Mouse (Mus musculus) erythroblast, embryonic 14.5 days (primary cell): ENCODE data around the gene Rgs10.

Source experiments
- GATA1 ChIP-seq: IDR thresholded peaks from 2 replicates; pipeline ENCODE4 v1.6.1; 2012; ENCODE audit warnings: low read length, inconsistent platforms, mixed read lengths
- TAL1 ChIP-seq: IDR thresholded peaks from 3 replicates; pipeline ENCODE4 v1.6.1; 2012; ENCODE audit warnings: low read length, inconsistent platforms, mixed read lengths

DNA sequence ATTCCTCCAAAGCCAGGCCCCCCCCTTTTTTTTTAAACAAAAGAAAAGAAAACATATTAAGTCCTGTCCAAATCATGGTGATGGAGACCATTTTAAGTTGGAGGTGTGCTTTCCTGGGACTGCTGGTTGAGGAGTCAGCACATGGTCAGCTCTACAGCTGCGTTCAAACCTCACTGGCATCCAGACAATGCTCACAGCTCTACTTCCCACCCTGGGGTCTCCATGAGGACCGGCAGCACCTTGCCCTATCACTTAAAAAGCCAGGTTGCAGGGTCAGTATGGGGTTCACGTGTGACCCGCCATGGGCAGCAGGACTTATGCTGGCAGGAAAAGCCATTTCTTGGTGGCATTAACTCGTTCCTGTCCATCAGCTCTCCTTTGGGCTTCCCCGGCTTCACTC lies 15.0 kb downstream of the Rgs10 start:
- TF ChIP-seq GATA1 (no peak), TAL1 (no peak)
